Mouse (Mus musculus): Measurements from ENCODE around the gene Ndufc2. TPM values are rescaled to one million over a fixed set of nuclear protein-coding genes. Genes with fewer than 3 reads are reported as not detected.

Gene Ndufc2
- 469 and 539 TPM in 2 replicates for polyA plus RNA-seq (2015; fragmentation: Nextera tagmentation; extraction: Ambion mirVana)

- Histone ChIP-seq H3K27me3 (replicated peaks) (no peaks in the 10 kb centered on the region), H3K9me3 (no peaks in the 10 kb centered on the region), H3K27ac (replicated peaks) (peak within 1 kb of the TSS; percentile 92), H3K36me3 (peaks cover 26% of the 10 kb centered on the region), H3K4me2 (peak within 1 kb of the TSS; percentile 72), H3K9ac (peak within 1 kb of the TSS; percentile 98), H3K4me3 (peak within 1 kb of the TSS; percentile 90), H3K4me1 (peaks cover 23% of the 10 kb centered on the region)
- under 1% methylated on average over 54 of the region's 54 CpGs for WGBS
- ATAC-seq (ENCODE audit: extremely low read depth, insufficient number of reproducible peaks, low FRiP score, low TSS enrichment) = peak; percentile 73; the same call in 1 of the 2 replicates
Observed at GRCm38 (mm10) chr7:97399960-97400715, at the start of gene Ndufc2. Ndufc2 (plus strand) TSS chr7:97400003.

GRCm38 (mm10) chr7:97350891-97351290 lies 48.9 kb upstream of the Ndufc2 start:
- Histone ChIP-seq H3K4me1 (peaks cover 23% of the 10 kb centered on the region), H3K4me3 (no peak overlapping the region), H3K27ac (replicated peaks) (no peak overlapping the region), H3K27me3 (replicated peaks) (0 out of 2 replicates have a peak, but pooled peaks cover 4% of the 10 kb centered on the region), H3K36me3 (peaks cover 18% of the 10 kb centered on the region), H3K4me2 (no peak overlapping the region), H3K9me3 (no peaks in the 10 kb centered on the region), H3K9ac (no peak overlapping the region)
- WGBS = 76% methylated on average over 5 of the region's 5 CpGs
- ATAC-seq (ENCODE audit: extremely low read depth, insufficient number of reproducible peaks, low FRiP score, low TSS enrichment) = no peak

- Histone ChIP-seq H3K4me1 (peaks cover 21% of the 10 kb centered on the region), H3K36me3 (peaks cover 18% of the 10 kb centered on the region), H3K27ac (replicated peaks) (no peak overlapping the region), H3K4me2 (no peak overlapping the region), H3K4me3 (no peak overlapping the region), H3K27me3 (replicated peaks) (0 out of 2 replicates have a peak, but pooled peaks cover 4% of the 10 kb centered on the region), H3K9ac (no peak overlapping the region), H3K9me3 (no peaks in the 10 kb centered on the region)
- WGBS = 81% methylated on average over 11 of the region's 11 CpGs
- no peak for ATAC-seq (ENCODE audit: extremely low read depth, insufficient number of reproducible peaks, low FRiP score, low TSS enrichment)
Observed at GRCm38 (mm10) chr7:97351792-97352513, 47.9 kb upstream of the Ndufc2 start.

DNA sequence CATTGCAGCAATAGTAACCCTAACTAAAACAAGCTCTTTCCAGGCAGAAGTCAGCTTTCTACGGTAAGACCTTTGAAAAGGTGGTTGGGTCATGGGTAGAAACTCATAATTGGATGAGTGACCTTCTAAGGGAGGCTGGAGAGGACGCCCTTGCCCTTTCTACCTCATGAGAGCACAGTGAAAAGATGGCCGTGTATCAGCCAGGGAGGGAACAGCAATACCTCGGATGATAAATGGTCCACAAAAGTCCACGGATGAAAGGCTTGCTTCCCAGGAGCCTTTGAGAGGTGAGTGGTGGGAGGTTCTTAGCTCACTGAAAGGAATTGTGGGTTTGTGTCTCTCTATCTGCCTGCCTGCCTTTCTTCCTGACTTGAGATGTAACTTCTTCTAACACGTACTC lies 46.4 kb upstream of the Ndufc2 start:
- 83% methylated on average over 6 of the region's 6 CpGs for WGBS
- Histone ChIP-seq H3K9ac (no peak overlapping the region), H3K9me3 (no peaks in the 10 kb centered on the region), H3K4me2 (no peak overlapping the region), H3K4me3 (no peak overlapping the region), H3K27ac (replicated peaks) (no peak overlapping the region), H3K4me1 (peaks cover 21% of the 10 kb centered on the region), H3K27me3 (replicated peaks) (no peaks in the 10 kb centered on the region), H3K36me3 (peaks cover 8% of the 10 kb centered on the region)
- ATAC-seq (ENCODE audit: extremely low read depth, insufficient number of reproducible peaks, low FRiP score, low TSS enrichment) = no peak

DNA sequence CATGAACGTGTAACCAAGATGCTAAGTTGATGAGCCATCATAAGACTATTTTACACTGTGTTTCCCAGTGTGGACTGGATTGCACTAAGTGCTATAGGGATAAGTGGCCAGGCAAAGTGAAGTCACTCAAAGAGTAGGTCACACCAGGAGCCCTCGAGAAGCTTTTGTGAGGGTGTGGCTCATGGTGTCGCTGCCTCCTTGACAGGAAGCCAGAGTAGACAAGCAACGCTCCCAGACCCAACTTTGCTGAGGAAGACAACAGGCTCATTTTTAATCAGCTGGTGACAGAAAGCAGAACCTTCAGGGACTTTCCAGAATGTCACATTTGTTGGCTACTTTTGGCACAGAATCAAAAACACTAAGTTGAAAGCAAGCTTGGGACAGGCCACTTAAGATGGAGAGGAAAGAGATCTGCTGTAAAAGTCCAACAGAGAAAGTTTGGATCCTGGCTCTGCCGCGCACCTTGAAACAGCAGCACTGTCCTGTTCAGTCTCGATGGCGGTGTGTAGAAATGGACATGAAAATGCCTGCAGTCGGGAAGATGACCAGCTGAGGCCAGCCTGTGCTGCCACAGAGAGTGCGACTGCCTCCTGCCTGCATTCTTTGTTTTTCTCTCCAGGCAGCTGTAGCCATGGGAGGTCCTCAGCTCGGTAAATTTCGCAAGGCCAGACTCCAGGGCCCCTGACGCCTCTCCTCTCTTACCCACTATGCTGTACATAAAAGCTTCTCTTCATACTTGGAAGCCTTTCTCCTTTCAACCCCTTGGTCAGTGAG lies 44.5 kb upstream of the Ndufc2 start:
- H3K36me3 ChIP-seq = no peaks in the 10 kb centered on the region
- H3K4me2 ChIP-seq = peak overlapping the region; percentile 46
- no peak; the same call in 1 of the 2 replicates for ATAC-seq (ENCODE audit: extremely low read depth, insufficient number of reproducible peaks, low FRiP score, low TSS enrichment)
- no peaks in the 10 kb centered on the region for H3K9me3 ChIP-seq
- H3K27me3 ChIP-seq (replicated peaks) = no peaks in the 10 kb centered on the region
- 18% methylated on average over 13 of the region's 13 CpGs for WGBS
- H3K4me3 ChIP-seq = no peak overlapping the region
- peak overlapping the region; percentile 70 for H3K27ac ChIP-seq (replicated peaks)
- H3K4me1 ChIP-seq = peaks cover 21% of the 10 kb centered on the region
- no peak overlapping the region for H3K9ac ChIP-seq

DNA sequence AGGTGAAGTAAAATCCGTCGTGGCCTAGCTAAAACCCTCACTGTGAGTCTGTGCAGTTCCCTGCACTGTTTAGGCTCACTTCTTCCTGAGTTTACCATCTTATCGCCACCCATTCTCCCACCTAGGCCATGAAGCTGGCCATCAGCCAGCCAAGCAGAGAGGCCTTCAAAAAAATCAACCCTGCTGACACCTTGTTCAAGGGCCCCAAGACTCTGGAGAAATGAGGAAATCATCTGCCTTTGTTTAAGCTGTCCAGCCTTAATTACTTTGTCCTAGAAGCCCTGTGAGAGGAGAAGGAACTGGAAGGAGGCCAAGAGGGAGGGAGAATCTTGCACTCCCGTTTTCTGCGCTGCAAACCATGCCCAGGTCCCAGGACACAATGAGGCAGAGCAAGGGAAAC lies 43.5 kb upstream of the Ndufc2 start:
- Histone ChIP-seq H3K27me3 (replicated peaks) (no peaks in the 10 kb centered on the region), H3K36me3 (no peaks in the 10 kb centered on the region), H3K4me3 (no peak overlapping the region), H3K4me1 (peaks cover 21% of the 10 kb centered on the region), H3K9ac (no peak overlapping the region), H3K9me3 (no peaks in the 10 kb centered on the region), H3K4me2 (no peak overlapping the region), H3K27ac (replicated peaks) (peak overlapping the region; percentile 40)
- 69% methylated on average over 5 of the region's 5 CpGs for WGBS
- no peak for ATAC-seq (ENCODE audit: extremely low read depth, insufficient number of reproducible peaks, low FRiP score, low TSS enrichment)

GRCm38 (mm10) chr7:97356875-97357276 lies 42.9 kb upstream of the Ndufc2 start:
- Histone ChIP-seq H3K27me3 (replicated peaks) (no peaks in the 10 kb centered on the region), H3K9ac (no peak overlapping the region), H3K36me3 (no peaks in the 10 kb centered on the region), H3K4me2 (no peak overlapping the region), H3K4me1 (peaks cover 21% of the 10 kb centered on the region), H3K4me3 (no peak overlapping the region), H3K9me3 (no peaks in the 10 kb centered on the region), H3K27ac (replicated peaks) (no peak overlapping the region)
- 74% methylated on average over 5 of the region's 5 CpGs for WGBS
- no peak for ATAC-seq (ENCODE audit: extremely low read depth, insufficient number of reproducible peaks, low FRiP score, low TSS enrichment)

GRCm38 (mm10) chr7:97357840-97358239 lies 42.0 kb upstream of the Ndufc2 start:
- Histone ChIP-seq H3K4me2 (no peak overlapping the region), H3K9ac (no peak overlapping the region), H3K36me3 (no peaks in the 10 kb centered on the region), H3K27ac (replicated peaks) (no peak overlapping the region), H3K9me3 (no peaks in the 10 kb centered on the region), H3K27me3 (replicated peaks) (no peaks in the 10 kb centered on the region), H3K4me1 (peaks cover 21% of the 10 kb centered on the region), H3K4me3 (no peak overlapping the region)
- 72% methylated on average over 3 of the region's 3 CpGs for WGBS
- ATAC-seq (ENCODE audit: extremely low read depth, insufficient number of reproducible peaks, low FRiP score, low TSS enrichment) = no peak

- Histone ChIP-seq H3K4me1 (peaks cover 21% of the 10 kb centered on the region), H3K4me3 (no peak overlapping the region), H3K9me3 (no peaks in the 10 kb centered on the region), H3K27ac (replicated peaks) (no peak overlapping the region), H3K4me2 (no peak overlapping the region), H3K9ac (no peak overlapping the region), H3K27me3 (replicated peaks) (no peaks in the 10 kb centered on the region), H3K36me3 (no peaks in the 10 kb centered on the region)
- no peak for ATAC-seq (ENCODE audit: extremely low read depth, insufficient number of reproducible peaks, low FRiP score, low TSS enrichment)
- 72% methylated on average over 4 of the region's 4 CpGs for WGBS
Observed at GRCm38 (mm10) chr7:97358347-97358746, 41.5 kb upstream of the Ndufc2 start.

GRCm38 (mm10) chr7:97360166-97360565 lies 39.6 kb upstream of the Ndufc2 start:
- H3K9me3 ChIP-seq = no peaks in the 10 kb centered on the region
- no peak for ATAC-seq (ENCODE audit: extremely low read depth, insufficient number of reproducible peaks, low FRiP score, low TSS enrichment)
- 71% methylated on average over 5 of the region's 5 CpGs for WGBS
- H3K27me3 ChIP-seq (replicated peaks) = no peaks in the 10 kb centered on the region
- no peaks in the 10 kb centered on the region for H3K36me3 ChIP-seq
- H3K4me1 ChIP-seq = peaks cover 12% of the 10 kb centered on the region
- no peak overlapping the region for H3K4me3 ChIP-seq
- no peak overlapping the region for H3K27ac ChIP-seq (replicated peaks)
- H3K9ac ChIP-seq = no peak overlapping the region
- H3K4me2 ChIP-seq = no peak overlapping the region

- H3K4me3 ChIP-seq = no peak overlapping the region
- H3K36me3 ChIP-seq = no peaks in the 10 kb centered on the region
- no peak overlapping the region for H3K4me2 ChIP-seq
- no peaks in the 10 kb centered on the region for H3K27me3 ChIP-seq (replicated peaks)
- ATAC-seq (ENCODE audit: extremely low read depth, insufficient number of reproducible peaks, low FRiP score, low TSS enrichment) = no peak
- peaks cover 5% of the 10 kb centered on the region for H3K4me1 ChIP-seq
- H3K9ac ChIP-seq = no peak overlapping the region
- WGBS = 51% methylated on average over 3 of the region's 3 CpGs
- H3K27ac ChIP-seq (replicated peaks) = no peak overlapping the region
- H3K9me3 ChIP-seq = no peaks in the 10 kb centered on the region
Observed at GRCm38 (mm10) chr7:97360955-97361354, 38.8 kb upstream of the Ndufc2 start.

Data from heart, embryonic 13.5 days (tissue).